Mouse (Mus musculus) splenic B cell, adult 2 months (primary cell): ENCODE measurements around the gene Nos1.

Experiments used
- DNase-seq: peaks from one replicate; pipeline ENCODE4 v3.0.0-alpha.2; 2011; ENCODE audit warnings: low read depth, low spot score
- H3K27me3 ChIP-seq: 2 replicates; pipeline ENCODE4 v1.6.1; 2012; ENCODE audit warnings: mild to moderate bottlenecking, low read length, moderate library complexity, mixed read lengths; ENCODE audit not compliant: control insufficient read depth, poor library complexity, insufficient read depth, severe bottlenecking
- H3K36me3 ChIP-seq: 2 replicates; pipeline ENCODE4 v1.6.1; 2012; ENCODE audit warnings: mild to moderate bottlenecking, low read length, moderate library complexity, mixed read lengths; ENCODE audit not compliant: control insufficient read depth, poor library complexity, insufficient read depth, severe bottlenecking

Nos1 gene

GRCm38 (mm10) chr5:117898055-117898806, 117.4 kb downstream of the Nos1 start:
- DNase-seq = no peak
- Histone ChIP-seq H3K36me3 (no peaks in the 10 kb centered on the region), H3K27me3 (no peaks in the 10 kb centered on the region)

- Histone ChIP-seq H3K27me3 (no peaks in the 10 kb centered on the region), H3K36me3 (no peaks in the 10 kb centered on the region)
- DNase-seq = no peak
These were observed 118.5 kb downstream of the Nos1 start for GRCm38 (mm10) chr5:117899361-117899760.

- no peak for DNase-seq
- Histone ChIP-seq H3K27me3 (no peaks in the 10 kb centered on the region), H3K36me3 (no peaks in the 10 kb centered on the region)
These were observed 120.3 kb downstream of the Nos1 start for GRCm38 (mm10) chr5:117900921-117901705.

- H3K27me3 ChIP-seq = no peaks in the 10 kb centered on the region
- no peak for DNase-seq
- no peaks in the 10 kb centered on the region for H3K36me3 ChIP-seq
These were observed 122.7 kb downstream of the Nos1 start for GRCm38 (mm10) chr5:117903534-117903933.

- Histone ChIP-seq H3K27me3 (no peaks in the 10 kb centered on the region; the same call in 1 of the 2 replicates), H3K36me3 (no peaks in the 10 kb centered on the region)
- no peak for DNase-seq
These were observed 124.9 kb downstream of the Nos1 start for GRCm38 (mm10) chr5:117905728-117906127.

- Histone ChIP-seq H3K27me3 (no peaks in the 10 kb centered on the region; the same call in 1 of the 2 replicates), H3K36me3 (no peaks in the 10 kb centered on the region)
- no peak for DNase-seq
These were observed 128.7 kb downstream of the Nos1 start for GRCm38 (mm10) chr5:117909524-117909923.

- H3K27me3 ChIP-seq = no peaks in the 10 kb centered on the region
- no peaks in the 10 kb centered on the region for H3K36me3 ChIP-seq
- peak; percentile 20 for DNase-seq
These were observed 135.5 kb downstream of the Nos1 start for GRCm38 (mm10) chr5:117916349-117916748.

GRCm38 (mm10) chr5:117916906-117917305, 136.1 kb downstream of the Nos1 start:
- H3K36me3 ChIP-seq = no peaks in the 10 kb centered on the region
- DNase-seq = peak; percentile 13
- H3K27me3 ChIP-seq = no peaks in the 10 kb centered on the region

GRCm38 (mm10) chr5:117921786-117922528, 141.1 kb downstream of the Nos1 start:
- DNase-seq = peak; percentile 18

GRCm38 (mm10) chr5:117923688-117924087, 142.9 kb downstream of the Nos1 start:
- no peaks in the 10 kb centered on the region for H3K27me3 ChIP-seq
- no peak for DNase-seq
- no peaks in the 10 kb centered on the region for H3K36me3 ChIP-seq

More at GRCm38 (mm10) chr5:117921786-117922528, 141.1 kb downstream of the Nos1 start:
- Histone ChIP-seq H3K27me3 (no peaks in the 10 kb centered on the region), H3K36me3 (no peaks in the 10 kb centered on the region)

GRCm38 (mm10) chr5:117928553-117928952, 147.7 kb downstream of the Nos1 start:
- H3K36me3 ChIP-seq = no peaks in the 10 kb centered on the region
- DNase-seq = no peak
- no peaks in the 10 kb centered on the region for H3K27me3 ChIP-seq

GRCm38 (mm10) chr5:117932222-117932621, 151.4 kb downstream of the Nos1 start:
- no peaks in the 10 kb centered on the region for H3K27me3 ChIP-seq
- no peak for DNase-seq
- H3K36me3 ChIP-seq = no peaks in the 10 kb centered on the region

- DNase-seq = peak; percentile 77
- H3K27me3 ChIP-seq = no peaks in the 10 kb centered on the region
- H3K36me3 ChIP-seq = no peaks in the 10 kb centered on the region
These were observed 152.0 kb downstream of the Nos1 start for GRCm38 (mm10) chr5:117932862-117933261.

- Histone ChIP-seq H3K36me3 (no peaks in the 10 kb centered on the region), H3K27me3 (no peaks in the 10 kb centered on the region)
- no peak for DNase-seq
These were observed 155.5 kb downstream of the Nos1 start for GRCm38 (mm10) chr5:117936346-117936745.

GRCm38 (mm10) chr5:117937186-117937585, 156.4 kb downstream of the Nos1 start:
- H3K27me3 ChIP-seq = no peaks in the 10 kb centered on the region
- no peaks in the 10 kb centered on the region for H3K36me3 ChIP-seq
- DNase-seq = no peak
